Mouse (Mus musculus) thymus, adult 18-20 months (tissue): Measurements from ENCODE around the gene Zfp36l3.
"Not testable (repeated sequence)": the region's sequence is repeated elsewhere in the genome, so short reads cannot be mapped to it uniquely, and the experiment has no call there.

Source experiments
- DNase-seq, 2 experiments: peaks; one replicate each; pipeline ENCODE4 v3.0.0; 2022; ENCODE audit warnings: mixed read lengths in 2 of 2

The Zfp36l3 gene

GRCm38 (mm10) chrX:53776276-53776675 is at the start of gene Zfp36l3:
Gene Zfp36l3 (minus strand): TSS chrX:53776394.
- no peak for DNase-seq

- DNase-seq, result no peak
Observed at GRCm38 (mm10) chrX:53799074-53799473, 22.9 kb upstream of the Zfp36l3 start.

GRCm38 (mm10) chrX:53797519-53797918 is 21.3 kb upstream of the Zfp36l3 start, which contains the start of gene Xlr:
Gene Xlr (minus strand): TSS chrX:53797706.
- DNase-seq, result not testable (repeated sequence)

- DNase-seq, result no peak
Observed at GRCm38 (mm10) chrX:53757736-53758135, 18.5 kb downstream of the Zfp36l3 start, which contains the start of gene 1700013H16Rik. Gene 1700013H16Rik (minus strand): TSS chrX:53757831.

- no peak for DNase-seq
Observed at GRCm38 (mm10) chrX:53752851-53753250, 23.3 kb downstream of the Zfp36l3 start.

- no peak for DNase-seq
Observed at GRCm38 (mm10) chrX:53728967-53729366, 47.2 kb downstream of the Zfp36l3 start.

GRCm38 (mm10) chrX:53724596-53724995 is 51.6 kb downstream of the Zfp36l3 start, which contains the start of gene 4930502E18Rik:
Gene 4930502E18Rik (plus strand): TSS chrX:53724826.
- DNase-seq, result no peak
